Mouse (Mus musculus): Measurements from ENCODE around the gene Sigmar1. TPM values are rescaled to one million over a fixed set of nuclear protein-coding genes. Genes with fewer than 3 reads are reported as not detected.
"Not testable (repeated sequence)": the region's sequence is repeated elsewhere in the genome, so short reads cannot be mapped to it uniquely, and the experiment has no call there.

Gene Sigmar1
- total RNA-seq, 2 experiments from 2014 or later = 15.4 to 17.9 TPM

DNA sequence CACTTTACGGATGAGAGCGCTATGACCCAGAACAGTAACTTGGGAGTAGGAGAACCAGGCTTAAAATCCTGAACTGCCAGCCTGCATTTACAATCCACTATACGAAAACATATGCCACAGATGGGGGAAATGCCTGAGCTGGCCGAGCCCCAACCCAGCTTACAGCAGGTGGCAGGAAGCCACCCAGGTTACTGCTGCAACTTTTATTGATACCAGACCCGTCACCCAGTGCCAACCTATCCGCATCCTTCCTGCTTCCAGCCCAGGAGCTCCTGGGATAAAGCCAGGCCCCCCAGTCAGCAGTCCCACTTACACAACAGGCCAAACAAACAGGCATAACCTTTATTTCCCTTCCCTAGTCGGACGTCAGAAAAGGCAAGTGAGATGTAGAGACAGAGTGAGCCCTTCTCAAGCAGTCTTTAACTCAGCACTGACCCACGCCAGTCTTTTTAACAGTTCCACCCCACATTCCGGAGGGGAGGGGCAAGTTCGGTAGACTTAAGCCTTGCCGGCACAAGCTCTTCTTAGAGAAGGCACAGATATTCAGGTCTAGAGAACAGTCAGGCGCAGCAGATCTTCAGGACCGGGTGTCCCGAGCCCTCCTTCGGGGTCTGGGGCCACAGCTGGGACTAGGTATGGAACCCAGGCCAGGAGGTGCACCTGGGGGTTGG lies 44.1 kb downstream of the Sigmar1 start:
- DNase-seq = no peak

DNA sequence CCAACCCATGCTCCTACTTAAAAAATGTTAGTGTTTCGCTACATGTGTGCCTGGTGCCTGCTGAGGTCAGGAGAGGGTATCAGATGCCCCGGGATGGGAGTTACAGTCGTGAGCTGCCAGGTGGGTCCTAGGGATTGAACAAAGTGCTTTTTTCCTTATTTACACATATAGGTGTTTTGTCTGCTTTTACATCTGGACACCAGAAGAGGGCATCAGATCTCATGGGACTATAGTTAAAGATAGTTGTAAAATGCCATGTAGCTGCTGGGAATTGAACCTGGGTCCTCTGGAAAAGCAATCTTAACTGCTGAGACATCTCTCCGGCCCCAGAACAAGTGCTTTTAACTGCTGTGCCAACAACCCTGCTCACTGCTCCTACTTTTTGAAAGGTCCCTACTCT lies 45.7 kb downstream of the Sigmar1 start:
- DNase-seq = no peak

GRCm38 (mm10) chr4:41708192-41708745 lies 47.7 kb downstream of the Sigmar1 start:
- no peak for DNase-seq

DNA sequence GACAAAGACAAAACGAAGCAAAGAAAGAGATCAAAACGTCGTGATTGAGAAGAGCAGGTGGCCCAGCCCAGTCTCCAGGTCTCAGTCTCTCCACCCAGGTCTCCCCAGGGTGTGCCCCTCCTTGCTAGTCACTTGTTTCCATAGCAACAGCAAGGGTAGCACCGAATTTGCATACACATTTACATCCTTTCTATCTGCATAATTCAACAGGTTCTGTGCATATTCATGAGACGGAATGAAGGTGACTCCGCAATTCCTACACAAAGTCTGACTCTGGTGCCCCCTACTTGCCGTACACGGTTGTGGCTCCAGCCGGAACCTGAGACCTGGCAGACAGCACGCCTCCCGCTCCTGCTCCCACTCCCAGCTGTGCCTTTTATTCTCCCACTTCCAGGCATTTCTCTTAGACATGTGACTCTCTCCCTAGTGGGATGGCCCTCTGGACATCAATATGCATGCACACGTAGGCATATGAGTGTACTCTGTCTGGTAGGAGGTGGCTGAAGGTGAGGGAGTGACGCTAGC lies 48.9 kb downstream of the Sigmar1 start:
- DNase-seq = peak; percentile 62

GRCm38 (mm10) chr4:41705922-41706754 lies 49.8 kb downstream of the Sigmar1 start:
- DNase-seq = no peak

DNA sequence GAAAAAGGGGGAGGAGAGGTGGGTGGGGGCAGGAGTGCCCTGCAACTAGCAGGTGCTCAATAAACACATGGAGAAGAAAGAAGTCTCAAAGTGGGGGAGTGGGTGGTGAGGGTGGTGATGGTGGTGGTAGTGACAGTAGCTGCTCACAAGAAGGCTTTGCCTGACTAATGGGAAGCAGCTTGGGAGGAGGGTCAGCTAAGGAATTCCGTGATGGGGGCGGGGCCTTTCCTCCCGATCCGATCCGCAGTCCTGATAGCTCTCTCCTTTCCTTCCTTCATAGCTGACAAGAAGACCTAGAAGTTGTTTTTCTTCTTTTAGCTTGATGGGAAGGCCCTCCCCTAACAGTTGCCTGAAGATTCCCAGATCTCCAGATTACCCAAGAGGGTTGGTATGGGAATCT lies 51.3 kb downstream of the Sigmar1 start:
- no peak for DNase-seq

DNA sequence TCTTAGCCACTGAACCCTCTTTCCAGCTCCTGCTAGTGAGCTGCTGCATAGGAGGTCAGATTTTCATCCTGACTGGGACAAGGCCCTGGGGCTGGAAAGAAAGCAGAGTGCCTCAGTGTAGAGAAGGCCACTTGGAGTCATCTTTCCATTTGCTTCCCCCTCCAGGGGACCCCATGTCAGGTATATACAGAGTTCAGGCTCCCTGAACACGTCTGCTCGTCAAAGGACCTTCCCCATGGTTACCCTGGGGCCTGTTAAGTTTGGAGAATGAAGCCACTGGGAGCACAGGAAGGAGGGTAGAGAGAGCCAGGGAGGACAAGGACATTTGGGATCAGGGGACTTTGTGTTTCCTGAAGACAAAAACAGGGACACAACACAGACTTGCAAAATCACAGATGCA lies 53.7 kb downstream of the Sigmar1 start:
- DNase-seq = not testable (repeated sequence)

DNA sequence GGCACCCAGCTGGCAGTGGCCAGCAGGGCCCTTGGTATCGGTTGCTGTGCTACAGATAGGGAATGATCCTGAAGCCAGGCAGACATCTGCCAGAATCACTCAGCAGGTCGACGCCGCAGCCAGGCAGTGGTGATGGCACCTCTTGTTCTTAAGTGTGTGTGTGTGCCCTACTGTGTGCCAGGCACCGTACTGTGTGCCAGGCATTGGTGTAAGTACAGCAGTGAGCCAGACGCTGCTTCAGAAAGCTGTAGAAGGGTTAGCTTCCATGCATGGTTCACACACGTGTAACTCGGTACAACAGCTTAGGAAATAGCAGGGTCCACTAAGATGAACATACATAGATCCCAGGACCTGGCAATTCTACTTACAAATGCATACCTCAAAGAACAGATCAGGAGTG lies 55.7 kb downstream of the Sigmar1 start:
- not testable (repeated sequence) for DNase-seq

- DNase-seq = not testable (repeated sequence)
Observed at GRCm38 (mm10) chr4:41699783-41700182, 56.2 kb downstream of the Sigmar1 start, which contains the start of gene Il11ra1. Gene Il11ra1, plus strand, starts transcription at chr4:41699989.

GRCm38 (mm10) chr4:41698421-41699016 lies 57.4 kb downstream of the Sigmar1 start:
- DNase-seq = peak; percentile 64

- DNase-seq = peak; percentile 87
Observed at GRCm38 (mm10) chr4:41696930-41697841, 58.8 kb downstream of the Sigmar1 start, which contains the start of gene Cntfr. Gene Cntfr, minus strand, starts transcription at chr4:41697089.

DNA sequence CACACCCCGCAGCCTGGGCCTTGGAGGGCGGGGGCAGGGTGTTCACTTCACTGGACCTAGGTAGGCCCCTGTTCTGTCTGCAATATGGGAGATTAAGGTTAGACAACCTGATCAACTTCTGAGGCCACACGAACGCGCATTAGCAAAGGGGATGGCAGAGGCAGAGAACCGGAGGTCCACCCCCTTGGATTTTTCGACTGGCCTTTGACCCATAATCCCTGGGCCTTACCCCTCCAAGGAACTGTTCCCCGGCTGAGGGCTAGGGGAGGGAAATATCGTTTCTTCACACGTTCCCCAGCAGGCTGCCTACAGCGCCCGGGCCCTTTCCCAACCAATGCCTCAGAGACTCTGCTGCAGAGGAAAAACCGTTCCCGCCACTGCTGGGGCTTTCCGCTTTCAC lies 59.5 kb downstream of the Sigmar1 start:
- DNase-seq = not testable (repeated sequence)

DNA sequence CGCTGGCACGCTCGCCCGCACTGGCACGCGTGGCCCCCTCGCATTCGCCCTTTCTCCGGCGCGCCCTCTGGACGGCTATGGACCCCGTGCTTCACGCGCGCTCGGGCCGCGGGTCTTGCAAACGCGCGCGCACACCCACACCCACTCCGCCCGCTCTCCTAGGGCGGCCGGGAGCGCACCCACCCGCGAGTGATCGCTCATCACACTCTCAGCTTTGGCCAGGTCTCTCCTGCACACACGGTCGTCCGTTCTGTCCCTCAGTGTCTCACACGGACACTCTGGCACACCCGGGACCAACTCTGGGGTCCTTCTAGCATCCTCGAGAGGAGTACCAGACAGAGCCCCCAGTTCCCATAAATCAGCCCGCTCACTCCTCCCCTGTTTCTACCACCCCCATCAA lies 60.2 kb downstream of the Sigmar1 start:
- DNase-seq = not testable (repeated sequence)

- not testable (repeated sequence) for DNase-seq
Observed at GRCm38 (mm10) chr4:41693511-41693910, 62.4 kb downstream of the Sigmar1 start.

DNA sequence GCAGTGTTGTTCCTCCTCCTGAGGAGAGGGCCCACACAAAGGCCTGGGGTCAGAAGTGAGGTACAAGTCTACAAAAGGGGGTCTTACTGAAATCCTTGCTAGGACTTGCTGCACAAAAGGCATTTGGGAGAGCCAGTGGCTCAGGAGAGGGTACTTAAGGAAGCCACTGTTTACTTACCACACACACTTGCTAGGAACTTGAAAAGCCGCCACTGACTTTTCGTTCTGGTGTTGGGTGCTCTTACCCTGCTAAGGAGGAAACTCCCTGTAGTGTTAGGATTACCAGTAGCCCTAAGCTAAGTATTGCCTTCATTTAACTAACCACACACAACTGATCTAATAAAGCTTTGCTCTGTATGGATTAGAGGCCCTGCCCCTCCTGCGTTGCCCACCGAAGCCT lies 65.9 kb downstream of the Sigmar1 start:
- not testable (repeated sequence) for DNase-seq

GRCm38 (mm10) chr4:41688562-41688961 lies 67.4 kb downstream of the Sigmar1 start:
- DNase-seq = not testable (repeated sequence)

Other genes starting within 250 kb of the Sigmar1 start
- gene 1110017D15Rik, start 238.8 kb downstream of the Sigmar1 start, total RNA-seq (2021) = under 1 TPM in 1 of 2 experiments, not detected in 1; 0.36 TPM
- gene Fam219a, start 186.6 kb downstream of the Sigmar1 start, total RNA-seq (2021) = 10 to 100 TPM; 19.2 to 20.4 TPM
- under 1 TPM; 0.56 to 0.63 TPM for gene Dnaic1, start 186.4 kb downstream of the Sigmar1 start, total RNA-seq (2021)
- 10 to 100 TPM; 12.9 to 14.5 TPM for gene Enho, start 115.8 kb downstream of the Sigmar1 start, total RNA-seq (2021)
- 10 to 100 TPM; 20.1 to 28.2 TPM for gene Cntfr, start 59.1 kb downstream of the Sigmar1 start, total RNA-seq (2021)
- gene Il11ra1, start 56.2 kb downstream of the Sigmar1 start, total RNA-seq (2021) = 10 to 100 TPM; 74.3 to 75.3 TPM
- 10 to 100 TPM; 31.5 to 41.4 TPM for gene Rpp25l, start 42.6 kb downstream of the Sigmar1 start, total RNA-seq (2021)
- 10 to 100 TPM; 44.3 to 57.6 TPM for gene Dctn3, start 33.0 kb downstream of the Sigmar1 start, total RNA-seq (2021)
- gene Arid3c, start 25.0 kb downstream of the Sigmar1 start, total RNA-seq (2021) = not detected
- 10 to 100 TPM; 25.2 to 28.1 TPM for gene Galt, start 929 bp downstream of the Sigmar1 start, total RNA-seq (2021)
- 10 to 100 TPM; 25.5 to 33.1 TPM for gene Ccl27a, start 18.1 kb upstream of the Sigmar1 start, total RNA-seq (2021)
- gene Gm21541, start 147.5 kb upstream of the Sigmar1 start, total RNA-seq (2021) = not detected
- 1 to 10 TPM; 1.0 to 1.8 TPM for gene Gm20878, start 185.4 kb upstream of the Sigmar1 start, total RNA-seq (2021)
- under 1 TPM; 0.14 to 0.16 TPM for gene Fam205a4, start 209.9 kb upstream of the Sigmar1 start, total RNA-seq (2021)